Mouse (Mus musculus): ENCODE results near the gene Pah. TPM values are rescaled to one million over a fixed set of nuclear protein-coding genes. Genes with fewer than 3 reads are reported as not detected.

Pah gene
- not detected for polyA plus RNA-seq (2017; shearing (Covaris generic))

DNA sequence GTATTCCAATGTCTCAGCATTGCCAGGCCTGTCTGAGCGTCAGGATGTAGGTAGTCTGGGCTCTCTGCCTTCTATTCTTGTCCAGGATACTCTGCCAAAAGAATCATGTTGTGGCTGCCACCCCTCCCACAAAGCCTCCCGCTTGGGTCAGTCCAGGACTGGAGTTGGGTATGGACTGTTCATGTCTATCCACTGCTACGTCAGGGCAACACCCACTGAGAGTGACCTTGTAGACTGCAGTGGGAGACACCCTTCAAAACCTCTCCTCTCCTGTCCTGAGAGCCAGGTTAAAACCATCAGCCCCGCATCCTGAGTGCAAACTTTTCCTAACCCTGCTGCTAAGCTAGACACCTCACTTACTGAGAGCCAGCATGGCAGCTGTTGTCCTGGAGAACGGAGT is at the start of gene Pah:
Pah (plus strand) TSS at position 150 of the 400 bp plus-strand sequence.
- no peak for ATAC-seq

DNA sequence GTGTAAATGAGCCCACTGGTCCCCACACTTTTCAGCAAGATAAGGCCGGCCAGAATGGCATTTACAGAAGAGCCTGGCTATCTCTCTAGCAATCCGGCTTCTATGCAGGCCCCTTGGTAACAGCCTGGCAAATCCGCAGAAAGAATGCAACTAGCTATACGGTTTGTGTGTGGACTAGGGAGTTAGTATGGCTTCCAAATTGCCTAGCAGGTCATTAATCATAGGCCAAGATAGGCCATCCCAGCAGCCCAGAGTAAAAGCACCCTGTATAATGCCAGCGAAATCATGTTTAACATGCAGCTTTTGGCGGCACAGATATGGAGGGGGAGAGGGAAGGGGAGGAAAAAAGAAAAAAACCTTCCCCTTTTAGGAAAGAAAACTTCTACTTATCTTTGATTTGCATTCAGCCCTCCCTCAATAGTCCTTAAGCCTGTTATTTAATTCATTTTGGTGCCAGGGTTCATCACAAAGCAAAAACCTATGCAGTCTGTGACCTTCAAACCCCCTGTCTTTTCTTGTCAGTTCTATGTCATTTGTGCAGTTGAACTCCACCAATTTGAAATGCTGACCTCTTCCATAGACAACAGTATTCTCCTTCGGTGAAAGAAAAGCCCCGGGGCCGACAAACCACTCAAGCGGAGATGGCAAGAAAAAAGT is 48.0 kb upstream of the Pah start:
- ATAC-seq, result no peak

- no peak for ATAC-seq
Measured at GRCm38 (mm10) chr10:87474971-87475370, 46.6 kb upstream of the Pah start.

DNA sequence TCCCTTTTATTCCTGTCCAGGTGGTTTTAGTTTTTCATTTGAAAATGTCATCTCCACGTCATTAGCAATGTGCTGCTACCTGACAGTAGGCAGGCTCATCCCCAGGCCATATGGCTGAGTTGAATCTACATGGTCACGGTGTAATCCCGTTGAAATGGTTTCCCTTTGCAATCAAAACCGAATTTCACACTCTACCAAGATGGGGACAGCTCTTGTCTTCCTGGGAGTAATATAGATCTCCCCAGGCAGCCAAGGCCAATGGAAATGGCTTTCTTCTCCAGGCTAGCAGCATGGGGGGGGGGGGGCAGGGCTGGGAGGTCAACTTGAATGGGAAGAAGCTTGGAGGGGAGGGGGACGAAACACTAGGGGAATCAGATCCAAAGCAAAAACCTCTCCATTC is 43.7 kb upstream of the Pah start:
- no peak for ATAC-seq

DNA sequence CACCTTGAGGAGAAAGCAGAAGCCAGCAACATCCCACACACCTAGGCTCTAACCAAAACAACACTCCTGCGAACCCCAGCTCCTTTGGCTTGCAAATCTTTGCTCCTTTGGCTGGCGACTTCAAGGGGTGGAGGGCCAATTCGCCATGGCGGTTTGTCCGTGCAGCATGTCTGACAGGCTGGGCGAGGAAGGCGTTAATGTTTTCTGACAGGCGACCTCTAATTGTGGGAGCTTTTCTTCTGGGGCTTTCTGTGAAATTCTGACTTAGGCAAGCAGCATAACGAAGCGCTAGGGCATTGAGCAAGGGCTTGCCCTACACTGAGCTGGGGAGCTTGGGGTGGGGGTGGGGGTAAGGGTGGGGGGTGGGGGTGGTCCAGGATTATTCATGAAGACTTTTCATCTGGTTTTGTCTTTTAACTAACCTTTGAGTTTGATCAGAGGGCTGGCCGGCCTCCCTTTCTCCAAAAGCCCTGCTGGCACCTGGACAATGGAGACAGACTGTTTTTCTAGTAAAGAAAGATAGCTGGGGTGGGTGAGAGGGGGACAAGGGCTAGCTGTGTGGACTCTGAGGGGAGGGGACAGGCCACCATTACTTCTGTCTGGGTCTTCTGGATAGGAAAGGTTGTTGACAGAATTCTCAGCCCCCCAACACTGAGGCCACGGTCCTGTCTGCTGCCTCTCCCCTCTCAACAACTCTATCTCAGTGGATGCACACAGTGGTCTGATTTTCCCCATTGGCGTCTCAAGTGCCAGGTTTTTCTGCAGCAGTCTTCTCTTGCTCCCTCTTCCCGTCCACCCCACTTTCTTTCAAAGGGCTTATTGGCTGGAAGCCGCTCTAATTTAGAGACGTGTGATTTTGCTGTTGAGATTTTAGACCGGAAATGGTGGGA is 36.5 kb upstream of the Pah start:
- no peak for ATAC-seq

- no peak for ATAC-seq
Measured at GRCm38 (mm10) chr10:87485721-87486620, 35.6 kb upstream of the Pah start.

DNA sequence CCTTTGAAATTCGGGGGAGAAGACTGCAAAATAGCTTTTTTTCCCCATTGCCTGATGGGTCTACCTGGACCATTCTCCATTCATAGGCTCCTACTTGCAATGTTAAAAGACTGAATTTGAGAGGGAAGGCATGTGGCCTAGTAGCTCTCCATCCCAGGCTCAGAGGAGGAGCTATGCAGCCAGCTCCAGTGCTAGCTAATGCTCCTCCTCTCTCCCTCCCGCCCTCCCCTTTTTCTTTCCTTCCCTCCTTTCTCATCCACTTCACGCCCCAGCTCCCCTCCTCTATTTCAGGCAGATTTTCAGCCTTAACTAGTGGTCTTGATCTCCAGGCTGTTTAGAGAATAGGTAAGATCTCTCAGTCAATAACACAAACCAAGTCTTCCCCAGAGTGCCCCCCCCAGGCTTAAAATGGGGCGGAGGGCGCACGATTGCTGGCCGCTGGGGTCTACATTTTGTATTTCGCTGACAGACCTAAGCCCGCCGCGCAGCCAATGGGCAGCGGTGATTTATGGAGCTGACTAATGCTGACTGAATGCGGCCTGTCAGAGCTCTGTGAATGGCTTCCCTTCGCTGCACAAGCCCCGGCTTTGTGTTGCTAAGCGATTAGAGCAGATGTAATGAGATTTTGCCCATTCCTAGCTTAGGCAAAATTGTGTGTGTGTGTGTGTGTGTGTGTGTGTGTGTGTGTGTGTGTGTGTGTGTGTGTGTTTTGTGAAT is 33.0 kb upstream of the Pah start:
- ATAC-seq, result no peak

- ATAC-seq, result no peak
Measured at GRCm38 (mm10) chr10:87489246-87490009, 32.2 kb upstream of the Pah start.

DNA sequence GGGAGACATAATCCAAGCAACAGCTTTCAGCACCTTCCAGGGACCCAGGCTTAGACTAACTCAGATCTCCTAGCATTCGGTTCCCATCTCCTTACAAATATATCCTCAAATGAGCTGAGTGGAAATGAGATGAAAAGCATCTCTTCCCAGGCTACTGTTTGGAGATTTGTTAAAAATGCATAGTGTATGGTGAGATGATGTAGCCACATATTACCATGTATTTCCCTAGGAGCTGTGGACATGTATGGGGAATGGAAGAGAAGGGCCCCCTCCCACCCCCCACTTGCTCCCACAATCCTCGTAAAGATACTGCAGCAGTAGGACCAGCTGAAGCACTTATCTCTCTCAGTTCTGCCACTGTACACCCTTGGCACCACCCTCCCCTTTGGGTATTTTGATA is 31.3 kb upstream of the Pah start:
- ATAC-seq, result no peak

DNA sequence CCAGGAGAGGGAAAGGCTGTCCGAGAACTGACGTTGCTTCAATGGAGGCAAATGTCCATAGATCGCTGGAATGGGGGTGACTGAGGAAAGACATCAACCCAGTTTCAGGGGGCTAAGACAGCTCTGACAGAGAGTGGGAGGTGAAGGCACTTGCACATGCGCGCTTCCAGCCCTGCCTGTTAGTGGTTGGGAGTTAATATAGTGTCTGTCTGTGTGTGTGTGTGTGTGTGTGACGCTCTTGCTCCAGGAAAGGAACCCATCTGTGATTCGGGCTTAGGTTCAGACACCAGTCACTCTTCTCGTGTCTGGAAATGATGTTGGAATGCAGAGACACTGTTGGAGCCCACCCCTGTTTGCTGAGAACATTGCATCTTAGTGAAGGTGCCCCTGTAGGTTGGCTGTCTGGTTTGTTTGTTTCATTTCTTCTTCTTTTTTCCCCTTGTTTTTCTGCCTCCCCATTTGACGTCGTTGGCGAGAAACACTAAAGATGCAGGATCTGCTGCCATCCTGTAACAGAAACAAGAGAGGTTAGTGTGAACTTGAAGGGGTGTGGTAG is 30.0 kb upstream of the Pah start:
- no peak for ATAC-seq

DNA sequence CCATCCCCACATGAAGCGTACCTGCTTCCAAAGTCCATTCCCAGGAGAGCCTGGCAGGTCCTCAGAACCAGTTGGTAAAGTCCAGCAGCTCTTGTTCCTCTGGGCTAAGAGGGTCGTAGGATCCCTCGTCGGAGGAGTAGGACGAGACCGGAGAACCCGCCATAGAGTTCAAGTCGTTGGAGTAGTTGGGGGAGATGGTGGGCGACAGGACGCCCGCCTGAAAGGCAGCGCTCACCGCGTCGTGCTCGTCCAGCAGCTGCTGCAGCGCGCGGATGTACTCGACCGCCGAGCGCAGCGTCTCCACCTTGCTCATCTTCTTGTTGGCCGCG is 29.3 kb upstream of the Pah start:
- no peak for ATAC-seq

DNA sequence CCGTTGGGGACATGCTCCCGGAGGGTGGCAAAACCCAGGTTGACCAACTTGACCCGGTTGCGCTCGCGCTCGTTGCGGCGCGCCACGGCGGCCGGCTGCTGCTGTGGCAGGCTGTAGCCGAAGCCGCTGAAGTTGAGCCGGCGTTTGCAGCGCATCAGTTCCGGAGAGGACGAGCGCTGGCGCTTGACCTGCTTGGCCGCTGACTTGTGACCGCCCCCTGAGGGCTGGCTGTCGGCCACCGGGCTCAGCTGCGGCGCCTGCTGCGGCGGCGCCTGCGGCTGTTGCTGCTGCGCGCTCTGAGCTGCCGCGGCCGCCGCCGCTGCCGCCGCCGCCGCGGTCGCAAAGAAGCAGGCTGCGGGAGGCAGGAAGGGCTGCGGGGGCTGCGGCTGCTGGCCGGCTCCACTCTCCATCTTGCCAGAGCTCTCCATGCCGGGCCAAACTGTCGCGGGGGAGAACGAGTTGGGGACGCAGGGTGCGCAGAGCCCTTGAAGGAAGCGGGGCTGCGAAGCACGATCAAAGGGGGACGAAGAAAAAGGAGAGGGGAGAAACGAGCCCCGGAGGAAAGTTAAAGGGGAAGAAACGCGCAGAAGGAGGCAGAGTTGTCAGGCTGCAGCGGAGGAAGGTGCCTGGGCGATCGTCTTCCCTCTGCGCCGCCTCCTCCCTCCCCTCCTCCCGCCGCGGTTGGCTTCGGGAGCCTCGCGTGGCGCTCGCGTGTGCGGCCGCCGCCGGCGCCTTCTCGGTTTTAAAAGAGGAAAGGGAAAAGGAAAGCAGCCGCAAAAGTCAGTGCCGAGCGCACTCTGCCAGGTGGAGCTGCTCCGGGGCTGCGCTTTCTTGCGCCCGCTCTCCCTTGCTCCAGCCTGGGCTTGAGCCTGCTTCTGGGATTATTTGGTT is 28.7 kb upstream of the Pah start:
- no peak for ATAC-seq

- no peak for ATAC-seq
Measured at GRCm38 (mm10) chr10:87493576-87493975, 28.0 kb upstream of the Pah start, which contains the start of gene Ascl1. Gene Ascl1, minus strand, starts transcription at chr10:87493660.

- ATAC-seq, result no peak
Measured at GRCm38 (mm10) chr10:87494176-87494575, 27.4 kb upstream of the Pah start.

- no peak for ATAC-seq
Measured at GRCm38 (mm10) chr10:87494596-87494995, 27.0 kb upstream of the Pah start.

- no peak for ATAC-seq
Measured at GRCm38 (mm10) chr10:87497056-87497455, 24.5 kb upstream of the Pah start.

DNA sequence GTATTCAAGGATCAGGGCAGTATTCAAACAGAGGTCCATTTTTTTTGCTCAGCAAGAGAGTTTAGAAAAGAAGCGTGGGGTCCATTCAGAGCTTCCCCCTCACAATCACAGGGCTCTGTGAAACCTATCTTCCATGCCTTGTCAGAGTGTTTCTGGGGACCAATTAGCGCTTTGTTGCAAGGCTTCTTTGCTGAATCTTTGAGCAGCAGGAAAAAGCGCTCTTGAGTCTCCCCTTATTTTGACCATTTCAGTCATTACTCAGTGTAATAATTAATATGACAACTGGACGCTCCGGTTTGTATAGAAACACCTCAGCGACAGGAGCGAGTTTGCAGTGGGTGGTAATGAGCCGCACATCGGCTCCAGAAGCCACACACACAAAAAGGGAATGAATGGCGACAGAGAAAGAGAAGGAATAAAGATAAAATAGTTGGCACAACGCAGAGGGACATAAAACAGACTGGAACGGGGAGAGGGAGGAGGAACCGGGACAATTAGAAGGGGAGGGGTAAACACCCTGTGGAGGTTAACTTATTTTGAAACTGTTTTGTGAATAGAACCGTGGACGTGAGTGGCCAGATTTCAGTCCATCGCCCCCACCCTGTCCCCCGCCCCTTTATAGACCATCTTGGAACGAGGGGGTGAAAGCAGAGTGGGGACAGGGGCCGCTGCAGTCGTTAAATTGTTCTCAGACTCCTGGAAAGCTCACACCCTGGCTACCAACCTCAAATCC is 20.5 kb upstream of the Pah start:
- no peak for ATAC-seq

GRCm38 (mm10) chr10:87501659-87502042 is 19.9 kb upstream of the Pah start:
- no peak for ATAC-seq

DNA sequence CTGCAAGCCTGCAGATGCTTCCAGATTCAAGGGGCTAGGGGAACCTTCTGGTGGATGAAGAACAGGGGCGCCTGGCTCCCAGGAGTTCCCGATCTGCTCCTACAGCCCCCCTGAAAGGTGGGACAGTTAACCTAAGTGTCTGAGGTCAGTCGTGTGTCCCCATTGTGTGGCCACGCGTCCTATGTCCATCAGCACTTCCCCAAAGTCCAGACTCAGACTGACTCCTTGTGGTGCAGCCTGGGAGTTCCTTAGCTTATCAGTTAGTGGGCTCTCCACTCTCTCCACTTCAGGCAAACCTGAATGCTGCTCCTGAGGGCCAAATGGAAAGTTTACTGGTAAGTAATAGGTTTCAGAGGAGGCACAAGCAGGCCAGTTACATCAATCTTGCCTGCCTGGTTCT is 19.3 kb upstream of the Pah start:
- no peak for ATAC-seq

DNA sequence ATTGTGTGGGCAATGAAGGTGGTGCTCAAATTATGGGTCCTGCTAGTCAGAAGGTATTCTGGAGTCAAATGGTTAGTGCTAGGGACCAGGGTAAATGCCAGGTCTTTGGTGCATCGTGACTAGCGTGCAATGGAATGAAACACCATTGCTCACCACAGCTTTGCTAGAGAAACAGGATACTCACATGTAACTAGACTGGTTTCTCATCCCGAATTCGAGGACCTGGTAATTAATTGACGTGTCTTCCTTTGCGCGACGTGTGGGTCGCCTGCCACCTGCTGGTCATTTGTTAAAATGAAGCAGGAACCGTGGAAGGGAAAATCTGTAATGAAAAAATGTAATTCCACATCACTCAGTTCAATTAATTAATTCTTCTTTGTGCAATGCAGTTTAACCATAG is 17.6 kb upstream of the Pah start:
- ATAC-seq, result no peak
